Mouse (Mus musculus): ENCODE measurements around the gene Magi3. TPM values are rescaled to one million over a fixed set of nuclear protein-coding genes. Genes with fewer than 3 reads are reported as not detected.
A peak's percentile ranks its signal among the peaks of the same experiment; 100 is the strongest.

Gene Magi3
- polyA plus RNA-seq, 1 experiment from 2014 or later: 5.0 TPM

DNA sequence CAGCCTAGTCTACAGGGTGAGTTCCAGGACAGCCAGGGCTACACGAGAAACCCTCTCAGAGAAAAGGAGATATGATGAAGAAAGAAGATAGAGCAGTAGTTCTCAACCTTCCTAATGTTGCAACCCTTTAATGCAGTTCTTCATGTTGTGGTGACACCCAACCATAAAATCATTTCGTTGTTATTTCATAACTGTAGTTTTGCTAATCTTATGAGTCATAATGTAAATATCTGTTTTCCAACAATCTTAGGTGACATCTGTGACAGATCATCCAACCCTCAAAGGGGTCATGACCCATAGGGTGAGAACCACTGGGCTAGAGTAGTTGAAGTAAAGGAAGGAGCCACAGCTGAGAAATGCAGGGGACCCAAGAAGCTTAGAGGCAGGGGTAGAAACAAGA, 35.9 kb downstream of the Magi3 start:
- no peaks in the 10 kb centered on the region for H3K36me3 ChIP-seq
- no peak for ATAC-seq (ENCODE audit: insufficient number of reproducible peaks, insufficient read depth, low FRiP score, low TSS enrichment)
- no peak overlapping the region for H3K9ac ChIP-seq
- no peak overlapping the region for H3K4me3 ChIP-seq
- 87% methylated on average over 2 of the region's 2 CpGs for WGBS
- H3K27ac ChIP-seq: no peak overlapping the region
- no peak overlapping the region for H3K4me2 ChIP-seq (replicated peaks)
- H3K27me3 ChIP-seq: no peaks in the 10 kb centered on the region
- no peaks in the 10 kb centered on the region for H3K9me3 ChIP-seq
- no peaks in the 10 kb centered on the region for H3K4me1 ChIP-seq

DNA sequence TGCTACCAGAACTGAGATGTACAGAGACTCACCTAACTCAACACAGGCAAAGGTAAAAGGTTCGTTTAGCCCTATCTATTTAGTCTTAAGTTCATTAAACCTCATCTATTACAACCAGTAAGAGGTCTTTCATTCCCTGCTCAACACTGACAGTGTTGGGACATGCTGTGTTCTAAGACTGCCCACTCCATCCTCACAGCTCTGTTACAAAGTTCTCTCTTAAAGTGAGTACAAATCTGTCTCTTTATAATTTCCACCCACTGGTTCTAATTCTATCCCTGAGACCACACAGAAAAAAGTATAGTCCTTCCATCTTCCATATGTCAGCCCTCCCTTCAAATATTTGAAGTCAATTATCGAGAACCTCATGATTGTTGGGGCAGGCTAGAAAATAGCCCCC, 36.5 kb downstream of the Magi3 start:
- WGBS: 82% methylated on average over 2 of the region's 2 CpGs
- no peak overlapping the region for H3K4me2 ChIP-seq (replicated peaks)
- no peaks in the 10 kb centered on the region for H3K9me3 ChIP-seq
- no peak overlapping the region for H3K9ac ChIP-seq
- no peaks in the 10 kb centered on the region for H3K4me1 ChIP-seq
- H3K4me3 ChIP-seq: no peak overlapping the region
- ATAC-seq (ENCODE audit: insufficient number of reproducible peaks, insufficient read depth, low FRiP score, low TSS enrichment): no peak
- H3K27me3 ChIP-seq: no peaks in the 10 kb centered on the region
- H3K36me3 ChIP-seq: no peaks in the 10 kb centered on the region
- no peak overlapping the region for H3K27ac ChIP-seq

DNA sequence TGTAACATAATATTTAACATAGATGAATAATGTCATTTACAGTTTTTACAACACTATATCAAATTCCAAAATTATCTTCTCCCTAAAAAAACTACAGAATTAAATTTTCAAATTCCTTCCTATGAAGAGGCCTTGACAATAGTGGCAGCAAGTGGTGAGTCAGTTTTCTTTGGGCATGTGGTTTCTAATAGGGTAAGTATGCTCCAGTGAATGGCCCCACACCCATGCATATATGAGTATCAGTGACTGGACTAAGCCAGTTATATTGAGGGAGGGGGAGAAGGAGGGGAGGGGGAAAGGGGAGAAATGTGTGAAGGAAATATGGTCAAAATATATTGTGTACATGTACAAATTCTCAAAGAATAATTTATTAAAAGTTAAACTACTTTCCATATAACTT, 37.5 kb downstream of the Magi3 start:
- H3K4me3 ChIP-seq: no peak overlapping the region
- H3K27me3 ChIP-seq: no peaks in the 10 kb centered on the region
- ATAC-seq (ENCODE audit: insufficient number of reproducible peaks, insufficient read depth, low FRiP score, low TSS enrichment): no peak
- no peaks in the 10 kb centered on the region for H3K9me3 ChIP-seq
- H3K4me2 ChIP-seq (replicated peaks): no peak overlapping the region
- no peaks in the 10 kb centered on the region for H3K4me1 ChIP-seq
- H3K36me3 ChIP-seq: no peaks in the 10 kb centered on the region
- no peak overlapping the region for H3K27ac ChIP-seq
- H3K9ac ChIP-seq: no peak overlapping the region

DNA sequence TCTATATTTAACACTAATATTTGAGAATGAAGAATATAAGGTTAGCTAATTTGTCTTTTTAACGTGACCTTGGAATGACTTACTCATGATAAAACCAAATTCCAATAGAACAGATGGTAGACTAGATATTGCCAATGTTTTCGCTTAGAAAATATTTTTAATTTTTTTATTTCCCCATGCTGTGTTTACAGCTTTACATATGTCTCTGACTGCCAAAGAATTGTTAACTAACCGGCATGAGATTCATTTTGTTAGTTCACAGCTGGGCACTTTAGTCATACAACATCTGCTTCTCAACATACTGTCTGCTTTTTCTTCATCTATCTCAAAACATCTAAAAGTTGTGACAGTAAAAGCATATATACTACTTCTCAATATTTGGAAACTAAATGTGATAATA, 58.8 kb downstream of the Magi3 start:
- no peaks in the 10 kb centered on the region for H3K9me3 ChIP-seq
- H3K4me2 ChIP-seq (replicated peaks): no peak overlapping the region
- H3K4me3 ChIP-seq: no peak overlapping the region
- H3K27ac ChIP-seq: no peak overlapping the region
- H3K4me1 ChIP-seq: no peaks in the 10 kb centered on the region
- no peaks in the 10 kb centered on the region for H3K36me3 ChIP-seq
- no peak overlapping the region for H3K9ac ChIP-seq
- ATAC-seq (ENCODE audit: insufficient number of reproducible peaks, insufficient read depth, low FRiP score, low TSS enrichment): no peak
- no peaks in the 10 kb centered on the region for H3K27me3 ChIP-seq
- WGBS: 91% methylated on average over 3 of the region's 3 CpGs

DNA sequence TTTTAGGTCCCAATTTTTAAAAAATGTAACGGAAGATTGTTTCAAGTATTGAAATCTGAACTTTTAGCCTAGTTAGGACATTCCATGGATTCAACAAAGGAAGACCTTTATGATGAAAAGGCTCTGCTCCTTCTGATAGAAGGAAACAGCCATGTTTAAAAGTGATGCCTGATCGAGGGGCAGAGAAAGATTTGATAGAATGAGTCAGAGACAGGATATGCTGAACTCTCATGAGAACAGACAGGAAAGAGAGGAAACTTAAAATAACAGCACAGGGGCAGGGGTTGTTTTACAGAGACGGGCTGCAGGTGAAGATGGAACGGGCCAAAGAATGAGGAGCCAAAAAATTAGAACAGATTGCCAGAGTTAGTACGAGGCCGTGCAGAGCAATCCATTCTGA, 59.6 kb downstream of the Magi3 start:
- Histone ChIP-seq H3K9me3 (no peaks in the 10 kb centered on the region), H3K4me3 (no peak overlapping the region), H3K4me2 (replicated peaks) (no peak overlapping the region), H3K9ac (no peak overlapping the region), H3K36me3 (no peaks in the 10 kb centered on the region), H3K27me3 (no peaks in the 10 kb centered on the region), H3K27ac (no peak overlapping the region), H3K4me1 (no peaks in the 10 kb centered on the region)
- 66% methylated on average over 6 of the region's 6 CpGs for WGBS
- no peak for ATAC-seq (ENCODE audit: insufficient number of reproducible peaks, insufficient read depth, low FRiP score, low TSS enrichment)

DNA sequence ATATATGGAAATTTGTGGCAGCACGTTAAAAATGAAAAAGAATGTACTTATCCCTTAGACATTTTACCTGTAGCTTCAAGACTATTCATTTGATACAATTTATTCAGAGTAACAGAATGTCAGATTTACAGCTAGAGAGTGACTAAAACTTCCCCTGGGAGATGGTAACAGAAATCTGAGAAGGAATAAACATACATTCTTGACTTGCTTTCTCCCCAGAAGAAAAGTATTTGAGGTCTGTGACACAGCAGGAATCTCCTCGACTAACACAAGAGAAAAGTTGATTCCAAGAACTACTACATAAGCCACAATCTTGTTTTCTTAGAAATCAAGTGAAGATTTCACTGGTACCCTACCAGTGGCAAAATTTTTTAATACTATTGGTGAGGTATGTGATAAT, 70.0 kb downstream of the Magi3 start:
- Histone ChIP-seq H3K27me3 (no peaks in the 10 kb centered on the region), H3K9me3 (no peaks in the 10 kb centered on the region), H3K4me3 (no peak overlapping the region), H3K36me3 (no peaks in the 10 kb centered on the region), H3K27ac (no peak overlapping the region), H3K9ac (no peak overlapping the region), H3K4me1 (no peaks in the 10 kb centered on the region), H3K4me2 (replicated peaks) (no peak overlapping the region)
- no peak for ATAC-seq (ENCODE audit: insufficient number of reproducible peaks, insufficient read depth, low FRiP score, low TSS enrichment)
- 62% methylated on average over 2 of the region's 2 CpGs for WGBS

DNA sequence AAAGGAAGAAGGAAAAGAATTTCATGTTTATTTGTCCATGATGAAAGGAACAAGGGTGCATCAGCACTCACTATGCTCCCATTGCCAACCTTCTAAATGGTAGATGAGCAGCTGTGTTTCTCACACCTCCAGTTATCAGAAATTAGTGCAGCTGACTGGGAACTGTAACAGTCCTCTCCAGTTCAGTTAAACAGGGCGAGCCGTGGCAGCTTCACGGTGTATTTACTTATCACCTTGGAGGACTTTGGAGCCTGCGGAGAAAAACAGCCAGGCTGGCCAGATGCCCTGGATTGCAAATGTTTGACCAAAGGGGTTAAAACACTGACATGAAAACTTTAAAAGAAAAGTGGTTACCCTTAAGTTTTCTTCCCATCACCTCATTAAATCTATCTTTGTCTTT, 77.8 kb downstream of the Magi3 start:
- no peaks in the 10 kb centered on the region for H3K4me1 ChIP-seq
- H3K9ac ChIP-seq: no peak overlapping the region
- H3K9me3 ChIP-seq: no peaks in the 10 kb centered on the region
- H3K4me3 ChIP-seq: no peak overlapping the region
- H3K4me2 ChIP-seq (replicated peaks): no peak overlapping the region
- no peak for ATAC-seq (ENCODE audit: insufficient number of reproducible peaks, insufficient read depth, low FRiP score, low TSS enrichment)
- no peaks in the 10 kb centered on the region for H3K36me3 ChIP-seq
- H3K27ac ChIP-seq: no peak overlapping the region
- WGBS: 54% methylated on average over 4 of the region's 4 CpGs
- no peaks in the 10 kb centered on the region for H3K27me3 ChIP-seq

DNA sequence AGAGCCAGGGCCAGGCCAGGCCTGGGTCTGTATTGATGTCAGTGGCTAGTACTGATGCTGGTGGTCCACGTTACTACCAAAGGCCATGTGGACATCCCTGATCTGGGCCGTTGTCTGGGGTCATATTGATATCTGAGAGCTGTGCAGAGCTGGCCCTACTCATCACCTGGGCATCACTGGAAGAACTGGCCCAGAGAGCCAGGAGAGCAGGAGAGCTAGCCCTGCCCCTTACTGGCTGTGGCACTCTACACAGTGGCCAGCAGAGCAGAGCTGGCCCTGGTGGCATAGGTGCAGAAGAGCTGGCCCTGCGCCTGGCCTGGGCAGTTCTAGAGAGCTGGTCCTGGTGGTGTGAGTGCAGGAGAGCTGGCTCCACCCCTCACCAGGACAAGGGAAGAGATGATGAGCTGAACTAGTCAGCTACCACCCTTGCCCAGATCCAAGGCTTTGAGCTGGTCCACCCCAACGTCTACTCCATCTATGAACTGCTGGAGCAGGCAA, 81.2 kb downstream of the Magi3 start:
- no peak overlapping the region for H3K4me3 ChIP-seq
- H3K36me3 ChIP-seq: no peaks in the 10 kb centered on the region
- no peaks in the 10 kb centered on the region for H3K4me1 ChIP-seq
- H3K27me3 ChIP-seq: no peaks in the 10 kb centered on the region
- H3K9ac ChIP-seq: no peak overlapping the region
- 0 out of 2 replicates have a peak, but pooled peaks have one; percentile 22 for ATAC-seq (ENCODE audit: insufficient number of reproducible peaks, insufficient read depth, low FRiP score, low TSS enrichment)
- WGBS: 82% methylated on average over 4 of the region's 4 CpGs
- H3K27ac ChIP-seq: no peak overlapping the region
- H3K9me3 ChIP-seq: no peaks in the 10 kb centered on the region
- H3K4me2 ChIP-seq (replicated peaks): no peak overlapping the region

DNA sequence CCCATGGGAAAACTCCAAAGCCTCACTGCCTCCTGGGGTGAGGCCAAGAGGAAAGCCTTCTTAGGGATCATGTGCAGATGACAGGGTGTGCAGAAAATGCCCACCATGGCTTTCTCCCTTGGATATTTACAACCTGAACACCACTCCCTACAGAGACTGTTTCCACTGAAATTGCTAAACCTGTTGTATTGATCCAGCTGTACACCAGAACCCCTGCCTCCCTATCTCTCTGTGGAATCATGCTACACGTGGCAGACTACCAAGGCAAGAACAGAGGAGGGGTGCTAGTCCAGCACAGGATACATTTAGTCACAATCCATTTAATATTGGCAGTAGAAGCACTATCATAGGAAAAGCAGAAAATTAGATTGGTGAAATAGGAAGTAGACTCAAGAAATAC, 94.5 kb downstream of the Magi3 start:
- H3K9ac ChIP-seq: no peak overlapping the region
- no peak overlapping the region for H3K4me3 ChIP-seq
- no peak overlapping the region for H3K4me2 ChIP-seq (replicated peaks)
- no peaks in the 10 kb centered on the region for H3K36me3 ChIP-seq
- H3K27me3 ChIP-seq: no peaks in the 10 kb centered on the region
- H3K27ac ChIP-seq: no peak overlapping the region
- no peaks in the 10 kb centered on the region for H3K9me3 ChIP-seq
- 65% methylated on average over 1 of the region's 1 CpGs for WGBS
- ATAC-seq (ENCODE audit: insufficient number of reproducible peaks, insufficient read depth, low FRiP score, low TSS enrichment): no peak
- H3K4me1 ChIP-seq: no peaks in the 10 kb centered on the region

DNA sequence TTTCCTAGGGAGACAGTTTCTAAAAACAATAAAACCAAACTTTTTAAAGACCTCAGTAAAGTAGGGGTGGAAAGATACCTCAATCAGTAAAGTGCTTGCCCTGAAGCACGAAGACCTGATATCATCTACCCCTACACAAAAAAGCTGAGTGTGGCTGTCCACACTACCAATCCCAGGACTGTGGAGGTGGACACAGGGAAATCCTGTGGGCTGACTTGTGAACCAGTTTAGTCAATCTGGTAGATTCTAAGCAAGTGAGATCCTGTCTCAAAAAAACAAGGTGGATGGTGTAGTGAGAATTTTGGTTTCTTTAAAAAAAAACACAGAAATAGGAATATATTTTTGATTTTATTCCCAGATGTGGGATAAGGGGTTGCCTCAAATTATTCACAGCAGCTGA, 96.3 kb downstream of the Magi3 start:
- H3K9me3 ChIP-seq: no peaks in the 10 kb centered on the region
- no peak for ATAC-seq (ENCODE audit: insufficient number of reproducible peaks, insufficient read depth, low FRiP score, low TSS enrichment)
- no peaks in the 10 kb centered on the region for H3K27me3 ChIP-seq
- no peak overlapping the region for H3K4me2 ChIP-seq (replicated peaks)
- no peaks in the 10 kb centered on the region for H3K36me3 ChIP-seq
- H3K4me3 ChIP-seq: no peak overlapping the region
- WGBS: 92% methylated on average over 1 of the region's 1 CpGs
- H3K27ac ChIP-seq: no peak overlapping the region
- H3K9ac ChIP-seq: no peak overlapping the region
- H3K4me1 ChIP-seq: no peaks in the 10 kb centered on the region

DNA sequence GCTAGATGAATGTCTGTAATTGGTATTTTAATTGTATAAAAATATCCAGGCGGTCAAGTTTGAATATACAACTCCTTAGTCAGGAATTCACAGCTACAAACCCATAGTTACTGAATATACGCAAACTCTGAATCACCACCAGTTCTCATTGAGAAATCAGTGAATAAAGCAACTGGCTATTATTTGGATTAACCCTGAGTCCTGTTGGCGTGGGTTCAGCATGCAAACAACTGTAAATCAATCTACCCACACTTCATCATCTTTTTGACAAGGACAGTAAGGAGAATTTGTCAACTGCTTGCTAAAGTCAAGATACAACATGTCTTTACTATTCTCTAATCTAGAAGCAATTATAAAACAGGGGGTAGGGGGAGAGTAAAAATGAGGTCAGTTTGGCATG, 110.7 kb downstream of the Magi3 start:
- H3K27me3 ChIP-seq: no peaks in the 10 kb centered on the region
- no peak for ATAC-seq (ENCODE audit: insufficient number of reproducible peaks, insufficient read depth, low FRiP score, low TSS enrichment)
- H3K4me2 ChIP-seq (replicated peaks): no peak overlapping the region
- no peak overlapping the region for H3K9ac ChIP-seq
- no peak overlapping the region for H3K27ac ChIP-seq
- no peak overlapping the region for H3K4me3 ChIP-seq
- no peaks in the 10 kb centered on the region for H3K4me1 ChIP-seq
- no peaks in the 10 kb centered on the region for H3K36me3 ChIP-seq
- WGBS: 69% methylated on average over 3 of the region's 3 CpGs
- H3K9me3 ChIP-seq: no peaks in the 10 kb centered on the region

DNA sequence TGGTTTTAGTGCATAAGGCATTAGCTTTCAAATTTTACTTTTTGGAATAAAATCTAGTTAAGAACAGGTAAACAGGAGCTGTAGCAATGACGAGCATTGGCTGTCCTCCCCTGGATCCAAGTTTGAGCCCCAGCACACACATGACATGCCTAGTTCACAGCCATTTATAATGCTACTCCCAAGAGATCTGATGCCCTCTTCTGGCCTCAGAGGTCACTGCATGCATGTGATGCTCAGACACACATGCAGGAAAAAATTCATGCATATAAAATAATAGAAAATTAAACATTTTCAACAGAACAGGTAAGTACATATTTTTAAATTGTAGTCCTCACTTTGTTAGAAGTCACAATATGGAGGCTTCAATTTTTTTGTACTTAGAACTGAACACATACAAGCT, 115.2 kb downstream of the Magi3 start:
- no peak overlapping the region for H3K4me2 ChIP-seq (replicated peaks)
- no peaks in the 10 kb centered on the region for H3K9me3 ChIP-seq
- no peak overlapping the region for H3K4me3 ChIP-seq
- no peaks in the 10 kb centered on the region for H3K27me3 ChIP-seq
- no peaks in the 10 kb centered on the region for H3K36me3 ChIP-seq
- 50% methylated on average over 1 of the region's 1 CpGs for whole genome bisulfite sequencing
- H3K9ac ChIP-seq: no peak overlapping the region
- ATAC-seq (ENCODE audit: insufficient number of reproducible peaks, insufficient read depth, low FRiP score, low TSS enrichment): no peak
- no peak overlapping the region for H3K27ac ChIP-seq
- H3K4me1 ChIP-seq: no peaks in the 10 kb centered on the region

DNA sequence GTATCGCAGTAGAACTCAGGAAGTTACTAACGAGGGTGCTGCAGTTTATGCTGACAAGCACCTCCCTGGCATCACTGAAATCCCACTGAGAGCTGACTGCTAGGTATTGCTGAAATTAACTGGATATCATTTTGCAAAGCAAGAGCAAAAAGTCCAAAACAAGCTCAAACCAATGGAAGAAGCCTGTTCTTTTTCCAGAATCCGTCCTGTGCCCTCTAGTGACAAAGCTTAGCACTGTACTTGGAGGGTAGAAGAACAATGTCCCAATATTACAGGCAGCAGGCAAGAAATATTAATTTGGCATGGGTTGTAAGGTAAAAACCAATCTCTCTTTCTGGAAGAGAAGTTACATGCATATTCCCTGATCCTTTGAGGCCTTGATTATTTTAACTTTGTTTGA, 118.5 kb downstream of the Magi3 start:
- ATAC-seq (ENCODE audit: insufficient number of reproducible peaks, insufficient read depth, low FRiP score, low TSS enrichment): no peak
- Histone ChIP-seq H3K27me3 (no peaks in the 10 kb centered on the region), H3K4me1 (no peaks in the 10 kb centered on the region), H3K27ac (no peak overlapping the region), H3K36me3 (no peaks in the 10 kb centered on the region), H3K4me2 (replicated peaks) (no peak overlapping the region), H3K4me3 (no peak overlapping the region), H3K9ac (no peak overlapping the region), H3K9me3 (no peaks in the 10 kb centered on the region)
- WGBS: 76% methylated on average over 3 of the region's 3 CpGs
